Comparison of ENCODE assay signal across 8 mouse cellular contexts in genomic region chr12:40445648-40446449, GRCm38 (mm10). TPM values are rescaled to one million over a fixed set of nuclear protein-coding genes. Genes with fewer than 3 reads are reported as not detected.
DNase-seq lines count a peak whose midpoint lies in the region; ATAC-seq and TF ChIP-seq lines count a peak whose summit lies in the region.

Gene Zfp277, minus strand, starts transcription at chr12:40445902.
Gene Dock4, plus strand, starts transcription at chr12:40445952.

- no peaks in the 10 kb centered on the region for H3K9me3 ChIP-seq in heart, embryonic 12.5 days (replicated peaks)
- H3K9me3 ChIP-seq in kidney, postnatal 0 days (replicated peaks; ENCODE audit: low read length): no peaks in the 10 kb centered on the region
- H3K9me3 ChIP-seq in liver, embryonic 11.5 days (ENCODE audit: control insufficient read depth, low read length): no peaks in the 10 kb centered on the region
- no peaks in the 10 kb centered on the region for H3K9me3 ChIP-seq in stomach, embryonic 14.5 days (ENCODE audit: control insufficient read depth, low read depth, low read length)

- H3K9ac ChIP-seq in heart, embryonic 12.5 days: peak within 1 kb of the TSS; percentile 84
- peak within 1 kb of the TSS; percentile 81 for H3K9ac ChIP-seq in kidney, postnatal 0 days (ENCODE audit: low read depth, low read length)
- peak within 1 kb of the TSS; percentile 69 for H3K9ac ChIP-seq in liver, embryonic 11.5 days (ENCODE audit: low read depth, low read length)
- peak within 1 kb of the TSS; percentile 64 for H3K9ac ChIP-seq in stomach, embryonic 14.5 days (replicated peaks; ENCODE audit: low read depth, low read length)

- peak within 1 kb of the TSS; percentile 96 for H3K4me2 ChIP-seq in heart, embryonic 12.5 days
- peak within 1 kb of the TSS; percentile 90 for H3K4me2 ChIP-seq in kidney, postnatal 0 days (ENCODE audit: low read length)
- peak within 1 kb of the TSS; percentile 85 for H3K4me2 ChIP-seq in liver, embryonic 11.5 days
- H3K4me2 ChIP-seq in stomach, embryonic 14.5 days (replicated peaks; ENCODE audit: low read depth, low read length): peak within 1 kb of the TSS; percentile 85

- peaks cover 25% of the 10 kb centered on the region for H3K4me1 ChIP-seq in heart, embryonic 12.5 days (replicated peaks)
- H3K4me1 ChIP-seq in kidney, postnatal 0 days (replicated peaks; ENCODE audit: insufficient read depth, low read length): peaks cover 13% of the 10 kb centered on the region; the same call in 1 of the 2 replicates
- peaks cover 4% of the 10 kb centered on the region for H3K4me1 ChIP-seq in liver, embryonic 11.5 days (replicated peaks; ENCODE audit: control insufficient read depth, insufficient read depth, low read length)
- H3K4me1 ChIP-seq in stomach, embryonic 14.5 days (ENCODE audit: control insufficient read depth, insufficient read depth, low read length): peaks cover 12% of the 10 kb centered on the region; the same call in 1 of the 2 replicates

- H3K27me3 ChIP-seq in heart, embryonic 12.5 days (replicated peaks): no peaks in the 10 kb centered on the region
- no peaks in the 10 kb centered on the region for H3K27me3 ChIP-seq in kidney, postnatal 0 days (ENCODE audit: insufficient read depth, low read length)
- H3K27me3 ChIP-seq in liver, embryonic 11.5 days (replicated peaks; ENCODE audit: control insufficient read depth, insufficient read depth, low read length): peaks cover 17% of the 10 kb centered on the region
- H3K27me3 ChIP-seq in stomach, embryonic 14.5 days (ENCODE audit: control insufficient read depth, insufficient read depth, low read length): no peaks in the 10 kb centered on the region

- DNase-seq in CD4-positive helper T cell, adult 2 months (ENCODE audit: low read depth, low spot score): peak; percentile 99
- peak; percentile 99 for DNase-seq in brain, embryonic 18.5 days (ENCODE audit: low read depth, low spot score)
- DNase-seq in kidney, postnatal 0 days (ENCODE audit: low spot score): peak; percentile 99
- DNase-seq in liver, embryonic 11.5 days (ENCODE audit: low spot score): peak; percentile 97
- peak; percentile 100 for DNase-seq in naive thymus-derived CD4-positive, alpha-beta T cell, adult 2 months (ENCODE audit: low read depth)

- no peaks in the 10 kb centered on the region for H3K36me3 ChIP-seq in heart, embryonic 12.5 days
- H3K36me3 ChIP-seq in kidney, postnatal 0 days (ENCODE audit: insufficient read depth, low read length): no peaks in the 10 kb centered on the region
- no peaks in the 10 kb centered on the region for H3K36me3 ChIP-seq in liver, embryonic 11.5 days (ENCODE audit: control insufficient read depth, insufficient read depth, low read length)
- H3K36me3 ChIP-seq in stomach, embryonic 14.5 days (ENCODE audit: control insufficient read depth, insufficient read depth, low read length): no peaks in the 10 kb centered on the region

- H3K4me3 ChIP-seq in heart, embryonic 12.5 days: peak within 1 kb of the TSS; percentile 73
- H3K4me3 ChIP-seq in kidney, postnatal 0 days (replicated peaks; ENCODE audit: low read depth, low read length): peak within 1 kb of the TSS; percentile 85
- peak within 1 kb of the TSS; percentile 76 for H3K4me3 ChIP-seq in liver, embryonic 11.5 days (ENCODE audit: low read depth, low read length)
- peak within 1 kb of the TSS; percentile 88 for H3K4me3 ChIP-seq in stomach, embryonic 14.5 days (ENCODE audit: low read depth, low read length)

- peak; percentile 93 for ATAC-seq in erythroid progenitor cell, adult 5-6 weeks (replicated peaks; ENCODE audit: low FRiP score, poor library complexity, severe bottlenecking)
- ATAC-seq in heart, embryonic 12.5 days (ENCODE audit: insufficient number of reproducible peaks, low FRiP score): peak; percentile 98
- peak; percentile 98 for ATAC-seq in kidney, postnatal 0 days (replicated peaks; ENCODE audit: low FRiP score, low read depth)
- ATAC-seq in liver, embryonic 11.5 days (replicated peaks; ENCODE audit: low FRiP score): peak; percentile 99
- peak; percentile 99 for ATAC-seq in stomach, embryonic 14.5 days (ENCODE audit: insufficient number of reproducible peaks, insufficient read depth, low FRiP score, low read depth)

- WGBS in heart, embryonic 12.5 days: under 1% methylated on average over 80 of the region's 80 CpGs
- under 1% methylated on average over 79 of the region's 80 CpGs for WGBS in kidney, postnatal 0 days
- WGBS in liver, embryonic 11.5 days: 0% methylated on average over 80 of the region's 80 CpGs
- WGBS in stomach, embryonic 14.5 days: under 1% methylated on average over 80 of the region's 80 CpGs

- peak within 1 kb of the TSS; percentile 69 for H3K27ac ChIP-seq in heart, embryonic 12.5 days (ENCODE audit: poor library complexity, severe bottlenecking)
- peak within 1 kb of the TSS; percentile 79 for H3K27ac ChIP-seq in kidney, postnatal 0 days
- H3K27ac ChIP-seq in liver, embryonic 11.5 days (ENCODE audit: low read depth, low read length): 0 out of 2 replicates have a peak within 1 kb of the TSS, but pooled peaks have one; percentile 32
- H3K27ac ChIP-seq in stomach, embryonic 14.5 days (ENCODE audit: low read length): peak within 1 kb of the TSS; percentile 63; the same call in 1 of the 2 replicates

- peak; percentile 3; the same call in 1 of the 2 replicates for TF ChIP-seq CTCF in kidney, postnatal 0 days (IDR thresholded peaks at IDR 0.05; ENCODE audit: low read depth)

RNA-seq across cellular contexts. Expression of gene Zfp277, which starts in this region (rescaled TPM):
- total RNA-seq in erythroid progenitor cell, adult 5-6 weeks (2015; ENCODE audit: low replicate concordance): 2.9 and 8.6 TPM in 2 replicates
- total RNA-seq in erythroid progenitor cell, adult 5-6 weeks (2017; ENCODE audit: low replicate concordance): 5.4 and 5.9 TPM in 2 replicates
- 25.6 and 30.2 TPM in 2 replicates for polyA plus RNA-seq in heart, embryonic 12.5 days (2016; fragmentation: Nextera tagmentation; extraction: Ambion mirVana)
- polyA plus RNA-seq in kidney, postnatal 0 days (2015; fragmentation: Nextera tagmentation; extraction: Ambion mirVana): 41.8 TPM in 2 replicates
- 23.4 and 25.7 TPM in 2 replicates for polyA plus RNA-seq in liver, embryonic 11.5 days (2014; fragmentation: Nextera tagmentation; extraction: Ambion mirVana)
- 38.9 and 41.7 TPM in 2 replicates for polyA plus RNA-seq in stomach, embryonic 14.5 days (2014; fragmentation: Nextera tagmentation; extraction: Ambion mirVana)

RNA-seq across cellular contexts. Expression of gene Dock4, which starts in this region (rescaled TPM):
- 0.42 and 3.6 TPM in 2 replicates for total RNA-seq in erythroid progenitor cell, adult 5-6 weeks (2015; ENCODE audit: low replicate concordance)
- 1.5 TPM in 1 of 2 replicates, not detected in the other for total RNA-seq in erythroid progenitor cell, adult 5-6 weeks (2017; ENCODE audit: low replicate concordance)
- 7.3 and 10.1 TPM in 2 replicates for polyA plus RNA-seq in heart, embryonic 12.5 days (2016; fragmentation: Nextera tagmentation; extraction: Ambion mirVana)
- polyA plus RNA-seq in kidney, postnatal 0 days (2015; fragmentation: Nextera tagmentation; extraction: Ambion mirVana): 7.0 and 8.7 TPM in 2 replicates
- 4.4 and 4.9 TPM in 2 replicates for polyA plus RNA-seq in liver, embryonic 11.5 days (2014; fragmentation: Nextera tagmentation; extraction: Ambion mirVana)
- polyA plus RNA-seq in stomach, embryonic 14.5 days (2014; fragmentation: Nextera tagmentation; extraction: Ambion mirVana): 11.9 and 13.9 TPM in 2 replicates

Comparison
In these comparisons a context has a peak if more than half of its experiments do, and no peak if none do; other contexts are left out.
1. Peak in every context shown above with its lines: DNase-seq, ATAC-seq, H3K4me3 ChIP-seq and H3K27ac ChIP-seq.